Mouse (Mus musculus): ENCODE results near the gene Smim6. TPM values are rescaled to one million over a fixed set of nuclear protein-coding genes. Genes with fewer than 3 reads are reported as not detected.

Gene Smim6
- polyA plus RNA-seq, 1 experiment = not detected

DNA sequence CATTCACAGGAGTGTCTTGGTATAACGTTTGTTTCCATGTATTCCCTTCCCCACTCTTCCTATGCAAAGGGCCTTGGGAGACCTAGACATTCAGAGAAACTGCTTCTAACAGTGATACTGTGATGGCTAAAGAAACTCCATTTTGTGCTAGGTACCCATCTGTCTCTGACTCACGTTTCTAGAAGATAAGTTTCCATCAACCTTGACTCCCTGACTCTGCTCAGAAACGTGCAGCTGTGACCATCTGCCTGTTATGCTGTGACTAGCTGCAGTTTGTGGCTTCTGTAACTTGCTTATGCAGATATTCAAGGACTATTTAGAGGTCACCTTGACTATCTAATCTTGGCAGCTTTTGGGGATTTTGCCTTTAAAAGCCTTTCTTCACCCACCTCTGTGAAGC lies 19.4 kb downstream of the Smim6 start:
- Histone ChIP-seq H3K4me1 (ENCODE audit: control insufficient read depth, insufficient read depth, low read length) (no peaks in the 10 kb centered on the region), H3K27ac (ENCODE audit: insufficient read depth, low read length) (no peak overlapping the region), H3K4me3 (ENCODE audit: insufficient read depth, low read length) (no peak overlapping the region)
- no peak for TF ChIP-seq CTCF (IDR thresholded peaks at IDR 0.05; ENCODE audit: borderline replicate concordance, insufficient read depth, low read length)
- no peak for TF ChIP-seq POLR2A (IDR thresholded peaks at IDR 0.05; ENCODE audit: low read depth, low read length)

DNA sequence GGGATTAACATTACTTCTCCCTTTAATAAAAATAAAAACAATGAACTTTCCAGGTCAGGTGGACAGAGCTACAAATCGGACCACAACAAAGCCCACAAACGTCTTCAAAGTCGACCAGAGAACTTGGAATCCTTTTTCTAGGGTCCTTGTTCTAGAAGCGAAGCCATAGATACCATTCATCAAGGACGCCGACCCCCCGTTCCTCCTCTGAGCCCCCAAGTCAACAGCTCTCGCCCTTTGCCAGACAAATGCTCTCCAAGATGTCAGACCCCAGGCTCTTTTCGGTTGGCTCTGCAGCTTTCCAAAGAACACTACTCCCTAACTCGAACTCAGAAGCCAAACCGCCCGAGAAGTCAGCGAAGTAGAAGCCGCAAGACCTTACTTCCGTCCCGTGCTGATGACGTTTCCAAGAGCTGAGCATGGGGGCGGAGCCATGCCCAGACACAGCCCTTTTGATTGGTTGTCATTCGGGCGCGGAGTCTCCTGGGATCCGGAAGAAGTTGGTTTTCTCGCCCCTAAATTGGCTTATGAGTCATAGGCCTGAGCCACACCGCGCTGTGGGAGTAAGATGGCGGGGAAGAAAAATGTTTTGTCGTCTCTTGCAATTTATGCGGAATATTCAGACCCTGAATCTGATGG lies 21.4 kb downstream of the Smim6 start, which contains the start of the genes Sap30bp and Recql5:
TSS of gene Sap30bp (plus strand) at position 175 of the 639 bp plus-strand sequence.
TSS of gene Recql5 (minus strand) at position 370 of the 639 bp plus-strand sequence.
- Histone ChIP-seq H3K4me3 (ENCODE audit: insufficient read depth, low read length) (peak within 1 kb of the TSS; percentile 99), H3K4me1 (ENCODE audit: control insufficient read depth, insufficient read depth, low read length) (no peaks in the 10 kb centered on the region), H3K27ac (ENCODE audit: insufficient read depth, low read length) (peak within 1 kb of the TSS; percentile 36; the same call in 1 of the 2 replicates)
- TF ChIP-seq CTCF (IDR thresholded peaks at IDR 0.05; ENCODE audit: borderline replicate concordance, insufficient read depth, low read length) = no peak
- TF ChIP-seq POLR2A (IDR thresholded peaks at IDR 0.05; ENCODE audit: low read depth, low read length) = peak; percentile 67; the same call in 1 of the 2 replicates

GRCm38 (mm10) chr11:115933747-115934110 lies 21.9 kb downstream of the Smim6 start:
- TF ChIP-seq CTCF (IDR thresholded peaks at IDR 0.05; ENCODE audit: borderline replicate concordance, insufficient read depth, low read length) = no peak
- TF ChIP-seq POLR2A (IDR thresholded peaks at IDR 0.05; ENCODE audit: low read depth, low read length) = no peak
- Histone ChIP-seq H3K4me3 (ENCODE audit: insufficient read depth, low read length) (peak overlapping the region; percentile 92), H3K27ac (ENCODE audit: insufficient read depth, low read length) (peak overlapping the region; percentile 23; the same call in 1 of the 2 replicates), H3K4me1 (ENCODE audit: control insufficient read depth, insufficient read depth, low read length) (no peaks in the 10 kb centered on the region)

- no peak overlapping the region for H3K4me3 ChIP-seq (ENCODE audit: insufficient read depth, low read length)
- TF ChIP-seq CTCF (IDR thresholded peaks at IDR 0.05; ENCODE audit: borderline replicate concordance, insufficient read depth, low read length) = no peak
- H3K4me1 ChIP-seq (ENCODE audit: control insufficient read depth, insufficient read depth, low read length) = no peaks in the 10 kb centered on the region
- no peak overlapping the region for H3K27ac ChIP-seq (ENCODE audit: insufficient read depth, low read length)
These were observed 28.0 kb downstream of the Smim6 start for GRCm38 (mm10) chr11:115939690-115940329.

DNA sequence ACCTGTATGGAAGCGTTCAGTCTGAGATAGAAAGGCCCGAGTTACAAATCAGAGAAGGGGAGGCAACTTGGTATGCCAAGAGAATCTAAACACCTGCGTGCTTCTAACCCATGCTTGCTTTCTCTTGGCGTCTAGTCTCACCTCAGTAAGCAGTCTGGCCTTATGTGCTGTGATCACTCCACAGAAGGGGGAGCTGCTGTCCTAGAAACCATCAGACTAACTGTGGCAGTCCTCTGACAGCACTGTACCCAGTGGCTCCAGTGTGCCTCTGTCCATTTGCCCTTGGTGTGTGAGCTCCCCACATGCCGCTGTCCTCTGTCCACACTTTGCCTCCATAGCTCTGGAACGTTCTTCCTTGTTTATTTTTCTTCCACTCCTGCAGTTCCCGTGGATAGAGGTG lies 30.2 kb downstream of the Smim6 start:
- no peak for TF ChIP-seq POLR2A (IDR thresholded peaks at IDR 0.05; ENCODE audit: low read depth, low read length)
- Histone ChIP-seq H3K27ac (ENCODE audit: insufficient read depth, low read length) (no peak overlapping the region), H3K4me1 (ENCODE audit: control insufficient read depth, insufficient read depth, low read length) (no peaks in the 10 kb centered on the region), H3K4me3 (ENCODE audit: insufficient read depth, low read length) (no peak overlapping the region)

DNA sequence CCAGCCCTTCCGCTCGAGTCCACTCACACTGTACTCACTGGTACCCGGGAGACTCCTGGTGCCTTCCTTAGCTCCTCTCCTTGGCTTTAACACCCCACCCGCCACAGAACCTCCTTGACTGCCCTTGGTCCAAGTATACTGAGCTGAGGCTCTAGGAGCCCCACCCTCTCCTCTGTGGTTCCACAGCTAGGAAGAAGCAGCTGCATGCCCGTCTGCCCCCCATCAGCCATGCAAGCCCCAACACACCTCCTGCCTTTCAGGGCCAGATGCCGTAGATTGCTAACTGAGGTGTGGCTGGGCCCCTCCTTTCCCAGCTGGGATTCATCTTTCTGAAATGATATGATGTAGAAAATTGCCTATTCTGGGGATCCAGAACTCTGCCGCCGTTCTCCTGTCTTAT lies 33.4 kb downstream of the Smim6 start:
- H3K4me1 ChIP-seq (ENCODE audit: control insufficient read depth, insufficient read depth, low read length) = no peaks in the 10 kb centered on the region
- H3K4me3 ChIP-seq (ENCODE audit: insufficient read depth, low read length) = no peak overlapping the region
- no peak overlapping the region for H3K27ac ChIP-seq (ENCODE audit: insufficient read depth, low read length)
- no peak for TF ChIP-seq POLR2A (IDR thresholded peaks at IDR 0.05; ENCODE audit: low read depth, low read length)
- no peak for TF ChIP-seq CTCF (IDR thresholded peaks at IDR 0.05; ENCODE audit: borderline replicate concordance, insufficient read depth, low read length)

GRCm38 (mm10) chr11:115946221-115946828 lies 34.5 kb downstream of the Smim6 start:
- Histone ChIP-seq H3K27ac (ENCODE audit: insufficient read depth, low read length) (no peak overlapping the region), H3K4me3 (ENCODE audit: insufficient read depth, low read length) (no peak overlapping the region), H3K4me1 (ENCODE audit: control insufficient read depth, insufficient read depth, low read length) (no peaks in the 10 kb centered on the region)
- TF ChIP-seq POLR2A (IDR thresholded peaks at IDR 0.05; ENCODE audit: low read depth, low read length) (no peak), CTCF (IDR thresholded peaks at IDR 0.05; ENCODE audit: borderline replicate concordance, insufficient read depth, low read length) (no peak)

GRCm38 (mm10) chr11:115948316-115948715 lies 36.5 kb downstream of the Smim6 start:
- no peak for TF ChIP-seq POLR2A (IDR thresholded peaks at IDR 0.05; ENCODE audit: low read depth, low read length)
- no peak for TF ChIP-seq CTCF (IDR thresholded peaks at IDR 0.05; ENCODE audit: borderline replicate concordance, insufficient read depth, low read length)
- no peak overlapping the region for H3K4me3 ChIP-seq (ENCODE audit: insufficient read depth, low read length)
- H3K4me1 ChIP-seq (ENCODE audit: control insufficient read depth, insufficient read depth, low read length) = no peaks in the 10 kb centered on the region
- no peak overlapping the region for H3K27ac ChIP-seq (ENCODE audit: insufficient read depth, low read length)

DNA sequence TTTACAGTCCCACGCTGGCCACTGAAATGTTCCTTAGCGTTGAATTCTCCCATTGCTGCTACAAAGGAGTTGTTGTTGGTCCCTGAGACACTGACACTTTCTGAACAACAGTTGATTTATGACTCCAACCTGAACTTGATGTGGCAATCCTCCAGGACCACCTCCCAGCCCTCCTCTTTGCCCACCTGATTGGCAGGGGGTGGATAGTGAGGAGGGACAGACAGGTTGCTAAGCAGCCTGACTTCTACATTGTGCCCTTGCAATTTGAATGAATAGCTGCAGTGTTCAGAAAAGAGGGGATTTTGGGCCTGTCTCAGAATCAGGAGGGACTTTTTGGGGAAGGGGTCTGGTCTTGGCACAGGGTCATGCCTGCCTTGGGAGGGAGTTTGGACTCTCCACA lies 38.9 kb downstream of the Smim6 start:
- Histone ChIP-seq H3K4me3 (ENCODE audit: insufficient read depth, low read length) (no peak overlapping the region), H3K27ac (ENCODE audit: insufficient read depth, low read length) (no peak overlapping the region), H3K4me1 (ENCODE audit: control insufficient read depth, insufficient read depth, low read length) (peaks cover 11% of the 10 kb centered on the region; the same call in 1 of the 2 replicates)
- TF ChIP-seq CTCF (IDR thresholded peaks at IDR 0.05; ENCODE audit: borderline replicate concordance, insufficient read depth, low read length) (no peak), POLR2A (IDR thresholded peaks at IDR 0.05; ENCODE audit: low read depth, low read length) (no peak)

- peak overlapping the region; percentile 47 for H3K27ac ChIP-seq (ENCODE audit: insufficient read depth, low read length)
- no peak for TF ChIP-seq POLR2A (IDR thresholded peaks at IDR 0.05; ENCODE audit: low read depth, low read length)
- TF ChIP-seq CTCF (IDR thresholded peaks at IDR 0.05; ENCODE audit: borderline replicate concordance, insufficient read depth, low read length) = no peak
- peaks cover 20% of the 10 kb centered on the region; the same call in 1 of the 2 replicates for H3K4me1 ChIP-seq (ENCODE audit: control insufficient read depth, insufficient read depth, low read length)
- no peak overlapping the region for H3K4me3 ChIP-seq (ENCODE audit: insufficient read depth, low read length)
These were observed 42.9 kb downstream of the Smim6 start for GRCm38 (mm10) chr11:115954712-115955111.

Measured in embryonic fibroblast, embryonic 13.5 days (primary cell).